Comparison of ENCODE assay signal across 8 mouse cellular contexts in genomic region chr16:13117299-13117966, GRCm38 (mm10). TPM values are rescaled to one million over a fixed set of nuclear protein-coding genes. Genes with fewer than 3 reads are reported as not detected.
DNase-seq lines count a peak whose midpoint lies in the region; ATAC-seq and TF ChIP-seq lines count a peak whose summit lies in the region.

No protein-coding gene starts in this region.

- WGBS in forebrain, embryonic 14.5 days = 66% methylated on average over 9 of the region's 9 CpGs
- 69% methylated on average over 9 of the region's 9 CpGs for WGBS in hindbrain, postnatal 0 days
- WGBS in liver, adult 2 months = 71% methylated on average over 9 of the region's 9 CpGs

- H3K9ac ChIP-seq in forebrain, embryonic 14.5 days (ENCODE audit: low read length) = no peak overlapping the region
- no peak overlapping the region for H3K9ac ChIP-seq in hindbrain, postnatal 0 days (replicated peaks; ENCODE audit: low read length)
- H3K9ac ChIP-seq in liver, adult 2 months (ENCODE audit: low read depth, low read length) = no peak overlapping the region

- TF ChIP-seq CTCF in hindbrain, postnatal 0 days (IDR thresholded peaks at IDR 0.05; ENCODE audit: low read depth) = peak; percentile 83
- TF ChIP-seq CTCF in liver, adult 2 months (IDR thresholded peaks at IDR 0.05; ENCODE audit: low read depth, low read length) = peak; percentile 34

- DNase-seq in spleen, postnatal 36 days (ENCODE audit: low spot score in 2 of 2) = peak; percentile 23 to 27
- no peak for DNase-seq in spleen, adult 12 weeks (ENCODE audit: low spot score)
- peak; percentile 38 for DNase-seq in cerebellum, adult 11-12 months
- DNase-seq in forebrain, embryonic 14.5 days (ENCODE audit: low spot score) = peak; percentile 87
- DNase-seq in hindbrain, postnatal 0 days (ENCODE audit: low spot score) = peak; percentile 86
- peak; percentile 51 for DNase-seq in liver, adult 2 months (ENCODE audit: extremely low read depth, low read depth, low spot score)
- peak; percentile 30 to 40 for DNase-seq in natural killer cell, adult 2 months (ENCODE audit: low spot score in 2 of 2)
- DNase-seq in yolk sac, embryonic 10.5 days (ENCODE audit: low spot score) = peak; percentile 30

- no peak overlapping the region for H3K4me3 ChIP-seq in forebrain, embryonic 14.5 days (ENCODE audit: low read depth, low read length)
- no peak overlapping the region for H3K4me3 ChIP-seq in hindbrain, postnatal 0 days (ENCODE audit: low read length)
- no peak overlapping the region for H3K4me3 ChIP-seq in liver, adult 2 months (ENCODE audit: insufficient read depth, low read depth, low read length)

- H3K27ac ChIP-seq in forebrain, embryonic 14.5 days (ENCODE audit: low read depth, low read length) = no peak overlapping the region
- H3K27ac ChIP-seq in hindbrain, postnatal 0 days = no peak overlapping the region
- H3K27ac ChIP-seq in liver, adult 2 months (replicated peaks; ENCODE audit: insufficient read depth, low read depth, low read length) = no peak overlapping the region

- H3K4me1 ChIP-seq in forebrain, embryonic 14.5 days (ENCODE audit: control insufficient read depth, insufficient read depth, low read length) = no peaks in the 10 kb centered on the region
- no peaks in the 10 kb centered on the region for H3K4me1 ChIP-seq in hindbrain, postnatal 0 days (ENCODE audit: insufficient read depth, low read length)
- no peaks in the 10 kb centered on the region for H3K4me1 ChIP-seq in liver, adult 2 months (ENCODE audit: control insufficient read depth, insufficient read depth, low read length)

- no peaks in the 10 kb centered on the region for H3K27me3 ChIP-seq in forebrain, embryonic 14.5 days (replicated peaks; ENCODE audit: control insufficient read depth, insufficient read depth, low read length)
- no peaks in the 10 kb centered on the region for H3K27me3 ChIP-seq in hindbrain, postnatal 0 days (ENCODE audit: insufficient read depth, low read length)
- H3K27me3 ChIP-seq in liver, adult 2 months (ENCODE audit: control insufficient read depth, insufficient read depth, low read length) = no peaks in the 10 kb centered on the region

- no peak overlapping the region for H3K4me2 ChIP-seq in forebrain, embryonic 14.5 days (ENCODE audit: low read length)
- no peak overlapping the region for H3K4me2 ChIP-seq in hindbrain, postnatal 0 days (ENCODE audit: low read depth, low read length)

- no peaks in the 10 kb centered on the region for H3K9me3 ChIP-seq in forebrain, embryonic 14.5 days (replicated peaks; ENCODE audit: control insufficient read depth, low read length)
- H3K9me3 ChIP-seq in hindbrain, postnatal 0 days (ENCODE audit: low read length) = no peaks in the 10 kb centered on the region

- peaks cover 30% of the 10 kb centered on the region for H3K36me3 ChIP-seq in forebrain, embryonic 14.5 days (ENCODE audit: control insufficient read depth, insufficient read depth, low read length)
- peaks cover 21% of the 10 kb centered on the region for H3K36me3 ChIP-seq in hindbrain, postnatal 0 days (ENCODE audit: insufficient read depth, low read length)
- H3K36me3 ChIP-seq in liver, adult 2 months (ENCODE audit: control insufficient read depth, insufficient read depth, low read length) = peaks cover 30% of the 10 kb centered on the region

- no peaks in the 10 kb centered on the region for H3K79me2 ChIP-seq in liver, adult 2 months (ENCODE audit: control insufficient read depth, insufficient read depth, low read length)

- peak; percentile 89 for ATAC-seq in forebrain, embryonic 14.5 days
- ATAC-seq in hindbrain, postnatal 0 days = peak; percentile 86

- TF ChIP-seq POLR2A in liver, adult 2 months (IDR thresholded peaks at IDR 0.05; ENCODE audit: extremely low read depth, insufficient read depth, low read length) = no peak

RNA-seq across cellular contexts. Expression of gene Ercc4, which starts 7.9 kb away (rescaled TPM):
- 9.9 and 13.3 TPM in 2 replicates for polyA plus RNA-seq in forebrain, embryonic 14.5 days (2014; fragmentation: Nextera tagmentation; extraction: Ambion mirVana)
- 12.7 and 16.2 TPM in 2 replicates for total RNA-seq in hindbrain, postnatal 0 days (2014; rRNA removed)
- polyA plus RNA-seq in hindbrain, postnatal 0 days (2015; fragmentation: Nextera tagmentation; extraction: Ambion mirVana) = 14.1 and 14.5 TPM in 2 replicates
- 5.4 and 6.8 TPM in 2 replicates for total RNA-seq in liver, adult 2 months (2014; rRNA removed)
- polyA plus RNA-seq in liver, adult 2 months (2012; rRNA removed) = 4.0 and 5.6 TPM in 2 replicates
